Mouse (Mus musculus) gastrocnemius, postnatal 25 days (tissue): ENCODE data around the gene B4galt4. TPM values are rescaled to one million over a fixed set of nuclear protein-coding genes. Genes with fewer than 3 reads are reported as not detected.
"Not testable (repeated sequence)": the region's sequence is repeated elsewhere in the genome, so short reads cannot be mapped to it uniquely, and the experiment has no call there.

Source experiments
- DNase-seq: peaks from one replicate; pipeline ENCODE4 v3.0.0; 2022
- long read RNA-seq, 2 experiments: library from polyadenylated mRNA; stranded (forward); transcript quantifications; one replicate each; pipeline ENCODE4 v2.0.0; 2021
- total RNA-seq, 2 experiments: library from RNA; stranded (reverse); gene quantifications; 1 replicate in 1 of 2; 2 replicates in 1 of 2; pipeline ENCODE4 v1.2.3; 2021

Gene B4galt4
- 1 to 10 TPM; 4.0 to 4.4 TPM for total RNA-seq
- long read RNA-seq, experiment 1, partial matches to known transcripts, result 0 of 3 reads
- long read RNA-seq, experiment 1, other reads (novel, unspliced or antisense), result 0 of 3 reads
- long read RNA-seq, experiment 2, partial matches to known transcripts, result 2 of 10 reads
- long read RNA-seq, experiment 2, other reads (novel, unspliced or antisense), result 2 of 10 reads

- peak; percentile 82 for DNase-seq
These were observed at the start of gene B4galt4 for GRCm38 (mm10) chr16:38742113-38742658. B4galt4 (plus strand) TSS chr16:38742264.

DNA sequence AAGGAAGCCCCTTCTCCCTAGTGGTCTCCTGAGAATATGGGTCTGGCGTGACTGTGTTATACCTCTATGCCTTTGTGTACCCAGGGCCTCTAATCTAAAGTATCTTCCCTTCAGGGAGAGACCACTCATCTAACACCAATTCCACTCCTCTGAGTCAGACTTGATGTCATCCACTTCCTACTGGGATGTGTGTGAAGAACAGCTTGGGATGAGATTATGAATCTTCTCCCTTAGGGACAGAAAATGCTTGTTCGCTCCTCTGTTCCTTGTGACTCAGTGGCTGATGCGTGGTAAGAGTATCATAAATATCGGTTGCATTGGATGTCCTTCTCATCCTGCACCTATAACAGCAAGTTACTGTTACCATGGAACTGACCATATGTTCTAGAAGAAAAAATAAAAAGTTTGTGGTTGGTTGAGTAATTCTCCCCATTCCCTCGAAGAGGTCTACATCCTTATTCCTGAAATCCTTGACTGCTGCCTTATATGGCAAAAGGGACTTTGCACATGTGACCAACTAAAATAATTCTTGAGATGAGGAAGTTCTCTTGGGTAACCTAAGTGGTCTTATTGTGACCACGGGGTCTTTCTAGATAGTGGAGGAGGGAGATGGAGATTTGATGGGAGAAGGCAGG lies 47.0 kb upstream of the B4galt4 start:
- no peak for DNase-seq

- DNase-seq, result no peak
These were observed 46.5 kb upstream of the B4galt4 start for GRCm38 (mm10) chr16:38695557-38695956.

- no peak for DNase-seq
These were observed 44.5 kb upstream of the B4galt4 start for GRCm38 (mm10) chr16:38697611-38698010.

DNA sequence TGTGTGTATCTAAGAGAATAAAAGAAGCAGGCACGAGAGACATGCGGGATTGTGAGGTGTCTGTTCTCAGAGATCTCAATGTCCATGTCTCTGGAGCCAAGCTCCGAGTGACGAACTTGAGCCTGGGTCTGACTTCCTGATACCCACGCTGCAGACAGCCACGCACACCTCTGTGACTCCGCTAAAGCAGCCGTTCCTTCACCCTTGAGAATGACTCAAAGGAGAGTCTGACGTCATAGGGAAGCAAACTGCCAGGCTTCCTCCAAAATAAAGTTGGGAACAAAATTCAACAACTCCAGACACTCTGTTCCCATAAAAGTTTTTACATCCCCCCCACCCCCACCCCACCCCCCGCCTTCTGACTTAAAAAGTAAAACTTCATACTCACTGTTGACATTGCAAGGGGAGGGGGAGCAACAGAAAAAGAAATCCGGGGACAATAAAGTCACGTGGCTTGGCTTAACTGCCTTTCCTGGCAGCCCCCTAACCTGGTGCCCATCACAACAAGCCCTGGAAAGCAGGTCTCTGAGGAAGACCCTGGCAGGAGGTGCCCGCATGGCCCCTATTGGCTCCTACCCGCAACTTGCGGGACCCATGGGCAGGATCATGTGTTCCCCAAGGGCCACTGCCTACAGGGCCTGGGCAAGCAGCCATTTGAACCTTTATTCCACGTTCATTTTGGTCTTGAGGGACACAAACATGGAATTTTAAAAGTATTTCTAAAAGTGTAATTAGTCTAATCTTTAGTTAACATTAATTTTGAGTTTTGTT lies 41.5 kb upstream of the B4galt4 start:
- no peak for DNase-seq

DNA sequence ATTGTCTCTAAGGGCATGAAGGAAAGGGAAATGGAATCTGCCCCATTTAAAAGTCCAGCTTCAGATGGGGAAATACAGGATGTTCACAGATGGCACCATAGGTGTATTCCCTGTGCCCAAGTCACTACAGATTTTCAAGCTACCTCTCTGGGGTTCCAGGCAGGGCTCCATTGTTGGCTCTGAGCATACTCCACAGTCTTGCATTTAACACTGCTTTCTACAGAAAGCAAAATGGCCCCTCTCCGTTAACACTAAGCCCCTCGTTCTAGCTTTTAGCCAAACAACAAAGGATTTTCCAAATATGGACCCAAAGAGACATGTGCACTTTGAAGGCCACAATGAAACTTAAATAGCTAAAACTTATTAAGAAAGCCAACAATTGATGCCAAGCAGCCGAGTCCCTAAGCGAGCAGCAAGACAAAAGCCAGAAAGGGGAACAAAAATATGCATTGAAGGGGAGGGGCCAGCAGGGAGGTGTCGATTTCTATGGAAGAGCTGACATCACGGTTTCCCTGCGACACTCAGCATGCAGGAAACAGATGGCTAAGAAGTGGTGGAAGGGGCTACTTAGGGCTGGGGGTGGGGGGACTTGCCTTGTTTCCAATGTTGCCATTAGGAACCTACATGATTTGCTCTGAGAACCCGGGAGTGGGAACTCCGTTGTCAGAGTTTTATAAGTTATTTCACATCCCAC lies 40.4 kb upstream of the B4galt4 start:
- DNase-seq, result no peak

DNA sequence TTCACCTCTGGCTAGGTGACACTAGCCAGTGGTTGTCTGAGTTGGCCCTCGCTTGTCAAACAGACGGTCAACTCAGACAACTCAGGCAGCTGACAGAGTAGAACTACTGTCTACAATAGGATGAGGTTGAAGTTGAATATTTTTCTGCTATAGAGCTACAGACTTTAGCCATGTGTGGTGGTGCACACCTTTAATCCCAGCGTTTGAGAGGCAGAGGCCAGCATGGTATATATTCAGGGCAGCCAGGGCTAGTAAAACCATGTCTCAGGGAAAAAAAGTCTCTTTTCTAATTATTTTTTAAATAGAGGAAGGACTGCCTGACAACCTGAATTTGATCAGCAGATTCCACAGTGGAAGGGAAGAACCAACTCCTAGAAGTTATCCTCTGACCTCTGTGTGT lies 39.7 kb upstream of the B4galt4 start:
- DNase-seq, result no peak

GRCm38 (mm10) chr16:38703501-38703900 lies 38.6 kb upstream of the B4galt4 start:
- no peak for DNase-seq

GRCm38 (mm10) chr16:38705531-38706281 lies 36.4 kb upstream of the B4galt4 start:
- DNase-seq, result no peak

DNA sequence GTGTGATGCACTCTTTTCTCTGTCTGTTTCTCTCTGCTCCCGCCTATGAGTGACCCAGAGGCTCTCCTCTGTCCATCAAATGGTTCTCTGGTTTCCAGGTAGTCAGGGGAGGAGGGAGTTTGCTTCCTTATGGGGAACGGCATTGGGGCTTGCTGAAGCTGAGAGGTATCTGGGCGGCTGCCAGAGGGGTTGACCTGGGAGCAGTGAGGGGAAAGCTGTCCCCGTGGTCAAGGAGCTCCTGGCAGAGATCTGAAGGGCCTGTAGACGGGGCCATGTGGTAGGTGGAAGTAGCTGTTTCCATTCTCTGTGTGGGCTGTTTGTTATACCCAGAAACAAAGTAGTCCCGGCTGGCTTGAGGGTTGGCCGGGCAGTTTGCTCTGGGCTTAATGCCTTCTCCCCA lies 35.3 kb upstream of the B4galt4 start:
- no peak for DNase-seq

DNA sequence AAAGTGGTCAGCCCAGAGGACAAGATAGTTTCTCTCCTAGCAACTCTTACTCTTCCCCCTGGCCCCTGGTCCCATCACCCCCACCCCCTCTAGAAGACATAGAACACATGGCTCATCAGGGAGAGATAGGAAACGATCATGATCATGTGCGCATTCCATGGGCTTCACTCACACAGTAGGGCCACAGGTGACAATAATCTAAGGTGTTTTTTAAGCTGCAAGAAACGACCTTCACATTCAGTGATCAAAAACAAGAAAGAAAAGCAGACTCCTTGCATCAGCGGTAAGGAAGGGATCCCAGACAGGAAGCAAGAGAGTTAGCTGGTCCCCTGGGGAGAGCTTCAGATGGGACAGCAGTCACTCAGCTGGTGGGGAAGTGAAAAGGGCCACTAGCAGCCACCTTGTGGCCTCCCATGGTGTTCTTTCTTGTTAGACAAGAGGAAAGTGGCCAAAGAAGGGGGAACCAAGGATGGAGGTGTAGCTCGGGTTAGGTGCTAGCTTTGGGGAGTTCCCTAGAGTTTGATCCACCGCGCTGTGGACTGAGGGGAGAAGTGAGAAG lies 33.0 kb upstream of the B4galt4 start:
- no peak for DNase-seq

- no peak for DNase-seq
These were observed 30.8 kb upstream of the B4galt4 start for GRCm38 (mm10) chr16:38711245-38711644.

DNA sequence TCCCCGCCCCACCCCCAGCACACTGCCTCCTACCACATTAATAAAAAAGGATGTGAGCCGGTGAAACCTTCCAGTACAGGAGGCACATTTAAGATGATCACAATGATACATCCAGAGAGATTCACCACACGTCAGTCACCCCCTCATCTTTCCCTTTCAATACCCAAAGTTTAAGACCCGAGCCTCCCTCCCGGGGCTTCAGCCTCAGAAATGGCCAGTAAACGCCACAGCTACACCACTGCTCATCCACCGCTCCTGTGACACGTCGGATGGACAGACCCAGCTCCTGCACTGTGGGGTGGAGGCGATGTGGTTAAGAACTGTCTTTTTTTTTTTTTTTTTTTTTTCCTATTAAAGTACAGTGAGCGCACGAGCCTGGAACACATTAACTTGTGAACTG lies 30.0 kb upstream of the B4galt4 start:
- DNase-seq, result no peak

- DNase-seq, result peak; percentile 87
These were observed 29.3 kb upstream of the B4galt4 start, which contains the start of gene Arhgap31 for GRCm38 (mm10) chr16:38712581-38713403. Arhgap31 (minus strand) TSS chr16:38713274.

DNA sequence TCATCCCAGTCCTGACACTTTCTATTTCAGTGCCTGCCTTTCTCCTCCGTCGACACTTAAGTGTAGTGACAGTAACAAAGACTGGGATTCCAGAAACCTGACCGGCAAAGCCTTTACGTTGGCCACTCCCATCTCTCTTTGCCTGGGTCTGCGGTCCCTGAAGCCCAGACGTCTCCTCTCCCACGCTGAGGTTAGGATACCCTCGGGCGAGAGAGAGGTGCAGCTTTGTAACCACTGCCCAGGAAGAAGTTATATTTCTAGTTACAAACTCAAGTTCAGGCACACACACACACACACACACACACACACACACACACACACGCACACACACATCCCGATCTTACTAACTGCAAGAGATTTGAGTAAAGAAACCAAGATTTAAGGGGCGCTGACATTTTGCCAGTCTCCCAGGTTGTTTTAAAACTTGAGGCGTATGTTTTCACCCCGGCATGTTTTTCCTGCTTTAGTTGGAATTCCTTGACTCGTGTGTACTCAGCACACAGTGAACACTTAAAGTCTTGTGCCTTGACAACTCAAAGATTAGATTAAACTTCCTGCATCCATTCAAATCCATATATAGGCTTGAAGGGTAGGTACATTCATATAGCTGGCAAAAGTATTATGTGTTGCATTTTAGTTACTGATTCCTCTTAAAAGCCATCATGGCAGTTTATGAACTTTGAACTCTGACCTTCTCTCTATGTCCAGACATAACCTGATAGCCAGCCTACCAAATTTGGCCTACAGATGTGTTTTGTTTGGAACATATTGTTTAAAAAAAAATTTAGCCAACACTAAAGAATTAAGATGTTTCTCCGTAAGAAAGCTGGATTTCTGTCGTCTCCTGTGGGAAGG lies 28.4 kb upstream of the B4galt4 start:
- DNase-seq, result no peak

GRCm38 (mm10) chr16:38714259-38714526 lies 27.9 kb upstream of the B4galt4 start:
- DNase-seq, result not testable (repeated sequence)

GRCm38 (mm10) chr16:38721377-38721776 lies 20.7 kb upstream of the B4galt4 start:
- DNase-seq, result no peak

GRCm38 (mm10) chr16:38724256-38724655 lies 17.8 kb upstream of the B4galt4 start:
- DNase-seq, result no peak

- DNase-seq, result peak; percentile 35
These were observed 17.1 kb upstream of the B4galt4 start for GRCm38 (mm10) chr16:38724974-38725373.
